Mouse (Mus musculus) erythroblast, embryonic 14.5 days (primary cell): ENCODE data around the gene Neurod1. TPM values are rescaled to one million over a fixed set of nuclear protein-coding genes. Genes with fewer than 3 reads are reported as not detected.

ENCODE experiments used
- H3K27me3 ChIP-seq: 2 replicates; pipeline ENCODE4 v1.6.1; 2012; ENCODE audit warnings: inconsistent platforms; ENCODE audit not compliant: control insufficient read depth
- H3K36me3 ChIP-seq: 2 replicates; pipeline ENCODE4 v1.6.1; 2012; ENCODE audit warnings: mild to moderate bottlenecking, inconsistent platforms; ENCODE audit not compliant: control insufficient read depth
- H3K4me1 ChIP-seq: 2 replicates; pipeline ENCODE4 v1.6.1; 2012; ENCODE audit warnings: inconsistent platforms; ENCODE audit not compliant: control insufficient read depth
- H3K4me3 ChIP-seq: replicated peaks from 2 replicates; pipeline ENCODE3; 2012; ENCODE audit warnings: moderate library complexity, mild to moderate bottlenecking, inconsistent platforms
- H3K9me3 ChIP-seq: 2 replicates; pipeline ENCODE4 v1.6.1; 2012; ENCODE audit warnings: low read length, inconsistent platforms, mixed read lengths; ENCODE audit not compliant: control insufficient read depth
- GATA1 ChIP-seq: IDR thresholded peaks from 2 replicates; pipeline ENCODE4 v1.6.1; 2012; ENCODE audit warnings: low read length, inconsistent platforms, mixed read lengths
- TAL1 ChIP-seq: IDR thresholded peaks from 3 replicates; pipeline ENCODE4 v1.6.1; 2012; ENCODE audit warnings: low read length, inconsistent platforms, mixed read lengths
- polyA plus RNA-seq: library from polyadenylated mRNA; stranded (reverse); fragments of >175 nt; gene quantifications from 2 replicates; pipeline ENCODE4 v1.2.3, GENCODE M21; 2012

The Neurod1 gene
- not detected in 2 replicates for polyA plus RNA-seq

GRCm38 (mm10) chr2:79456575-79457349, at the start of gene Neurod1, which contains the start of gene Cerkl:
Gene Neurod1, minus strand, starts transcription at chr2:79456751.
Gene Cerkl, minus strand, starts transcription at chr2:79456785.
- peaks cover 76% of the 10 kb centered on the region for H3K27me3 ChIP-seq
- no peak within 1 kb of the TSS for H3K4me3 ChIP-seq

GRCm38 (mm10) chr2:79498990-79499755, 42.6 kb upstream of the Neurod1 start:
- TF ChIP-seq TAL1, result no peak
- TF ChIP-seq GATA1, result no peak

More at GRCm38 (mm10) chr2:79456575-79457349, at the start of gene Neurod1, which contains the start of gene Cerkl:
- Histone ChIP-seq H3K36me3 (no peaks in the 10 kb centered on the region), H3K9me3 (no peaks in the 10 kb centered on the region), H3K4me1 (no peaks in the 10 kb centered on the region)
- TF ChIP-seq GATA1, result no peak
- TF ChIP-seq TAL1, result no peak

GRCm38 (mm10) chr2:79485127-79485526, 28.6 kb upstream of the Neurod1 start:
- Histone ChIP-seq H3K4me1 (no peaks in the 10 kb centered on the region), H3K27me3 (no peaks in the 10 kb centered on the region), H3K4me3 (no peak overlapping the region), H3K36me3 (no peaks in the 10 kb centered on the region), H3K9me3 (no peaks in the 10 kb centered on the region)
- TF ChIP-seq TAL1 (no peak), GATA1 (no peak)

More at GRCm38 (mm10) chr2:79498990-79499755, 42.6 kb upstream of the Neurod1 start:
- no peak overlapping the region for H3K4me3 ChIP-seq
- H3K36me3 ChIP-seq, result no peaks in the 10 kb centered on the region
- H3K27me3 ChIP-seq, result no peaks in the 10 kb centered on the region
- H3K9me3 ChIP-seq, result no peaks in the 10 kb centered on the region
- H3K4me1 ChIP-seq, result no peaks in the 10 kb centered on the region

GRCm38 (mm10) chr2:79482511-79482910, 26.0 kb upstream of the Neurod1 start:
- H3K9me3 ChIP-seq, result no peaks in the 10 kb centered on the region
- no peak overlapping the region for H3K4me3 ChIP-seq
- no peaks in the 10 kb centered on the region for H3K4me1 ChIP-seq
- no peaks in the 10 kb centered on the region for H3K27me3 ChIP-seq
- TF ChIP-seq GATA1, result no peak
- TF ChIP-seq TAL1, result no peak
- no peaks in the 10 kb centered on the region for H3K36me3 ChIP-seq

- H3K9me3 ChIP-seq, result no peaks in the 10 kb centered on the region
- no peak overlapping the region for H3K4me3 ChIP-seq
- TF ChIP-seq TAL1 (no peak), GATA1 (no peak)
- H3K4me1 ChIP-seq, result no peaks in the 10 kb centered on the region
- peaks cover 35% of the 10 kb centered on the region for H3K27me3 ChIP-seq
- no peaks in the 10 kb centered on the region for H3K36me3 ChIP-seq
Measured at GRCm38 (mm10) chr2:79462411-79462810, 5.9 kb upstream of the Neurod1 start.

- TF ChIP-seq TAL1, result no peak
- no peak for TF ChIP-seq GATA1
- Histone ChIP-seq H3K36me3 (no peaks in the 10 kb centered on the region), H3K27me3 (peaks cover 41% of the 10 kb centered on the region), H3K4me3 (no peak overlapping the region), H3K4me1 (no peaks in the 10 kb centered on the region), H3K9me3 (no peaks in the 10 kb centered on the region)
Measured at GRCm38 (mm10) chr2:79461861-79462260, 5.3 kb upstream of the Neurod1 start.

- Histone ChIP-seq H3K27me3 (peaks cover 53% of the 10 kb centered on the region), H3K4me1 (no peaks in the 10 kb centered on the region), H3K4me3 (no peak overlapping the region), H3K9me3 (no peaks in the 10 kb centered on the region), H3K36me3 (no peaks in the 10 kb centered on the region)
- TF ChIP-seq TAL1, result no peak
- TF ChIP-seq GATA1, result no peak
Measured at GRCm38 (mm10) chr2:79460586-79460985, 4.0 kb upstream of the Neurod1 start.

GRCm38 (mm10) chr2:79460107-79460506, 3.6 kb upstream of the Neurod1 start:
- H3K4me1 ChIP-seq, result no peaks in the 10 kb centered on the region
- peaks cover 58% of the 10 kb centered on the region for H3K27me3 ChIP-seq
- H3K36me3 ChIP-seq, result no peaks in the 10 kb centered on the region
- TF ChIP-seq GATA1 (no peak), TAL1 (no peak)
- no peaks in the 10 kb centered on the region for H3K9me3 ChIP-seq
- H3K4me3 ChIP-seq, result no peak overlapping the region
